Mouse (Mus musculus): ENCODE data around the gene Golga7b. TPM values are rescaled to one million over a fixed set of nuclear protein-coding genes. Genes with fewer than 3 reads are reported as not detected.

The Golga7b gene
- polyA plus RNA-seq, 1 experiment: 33.7 TPM

- DNase-seq (ENCODE audit: low read depth): no peak
- TF ChIP-seq CTCF (IDR thresholded peaks at IDR 0.05; ENCODE audit: borderline replicate concordance, extremely low read depth, insufficient read depth, insufficient read length): no peak
- no peak for TF ChIP-seq POLR2A (IDR thresholded peaks at IDR 0.05; ENCODE audit: borderline replicate concordance, extremely low read depth, insufficient read depth, insufficient read length, poor library complexity, severe bottlenecking)
These were observed 20.9 kb upstream of the Golga7b start for GRCm38 (mm10) chr19:42226451-42226850.

GRCm38 (mm10) chr19:42229499-42230287 is 17.7 kb upstream of the Golga7b start:
- DNase-seq (ENCODE audit: low read depth): peak; percentile 22
- TF ChIP-seq POLR2A (IDR thresholded peaks at IDR 0.05; ENCODE audit: borderline replicate concordance, extremely low read depth, insufficient read depth, insufficient read length, poor library complexity, severe bottlenecking): no peak
- no peak for TF ChIP-seq CTCF (IDR thresholded peaks at IDR 0.05; ENCODE audit: borderline replicate concordance, extremely low read depth, insufficient read depth, insufficient read length)

- TF ChIP-seq POLR2A (IDR thresholded peaks at IDR 0.05; ENCODE audit: borderline replicate concordance, extremely low read depth, insufficient read depth, insufficient read length, poor library complexity, severe bottlenecking): no peak
- TF ChIP-seq CTCF (IDR thresholded peaks at IDR 0.05; ENCODE audit: borderline replicate concordance, extremely low read depth, insufficient read depth, insufficient read length): no peak
These were observed 17.1 kb upstream of the Golga7b start for GRCm38 (mm10) chr19:42230288-42230568.

GRCm38 (mm10) chr19:42230986-42231385 is 16.4 kb upstream of the Golga7b start:
- no peak for DNase-seq (ENCODE audit: low read depth)
- TF ChIP-seq CTCF (IDR thresholded peaks at IDR 0.05; ENCODE audit: borderline replicate concordance, extremely low read depth, insufficient read depth, insufficient read length) (no peak), POLR2A (IDR thresholded peaks at IDR 0.05; ENCODE audit: borderline replicate concordance, extremely low read depth, insufficient read depth, insufficient read length, poor library complexity, severe bottlenecking) (no peak)

More at GRCm38 (mm10) chr19:42230288-42230568, 17.1 kb upstream of the Golga7b start:
- DNase-seq (ENCODE audit: low read depth): no peak

- peak; percentile 81 for DNase-seq (ENCODE audit: low read depth)
- TF ChIP-seq POLR2A (IDR thresholded peaks at IDR 0.05; ENCODE audit: borderline replicate concordance, extremely low read depth, insufficient read depth, insufficient read length, poor library complexity, severe bottlenecking) (no peak), CTCF (IDR thresholded peaks at IDR 0.05; ENCODE audit: borderline replicate concordance, extremely low read depth, insufficient read depth, insufficient read length) (no peak)
These were observed 9.6 kb upstream of the Golga7b start for GRCm38 (mm10) chr19:42237602-42238340.

GRCm38 (mm10) chr19:42238341-42238715 is 9.0 kb upstream of the Golga7b start:
- TF ChIP-seq POLR2A (IDR thresholded peaks at IDR 0.05; ENCODE audit: borderline replicate concordance, extremely low read depth, insufficient read depth, insufficient read length, poor library complexity, severe bottlenecking) (no peak), CTCF (IDR thresholded peaks at IDR 0.05; ENCODE audit: borderline replicate concordance, extremely low read depth, insufficient read depth, insufficient read length) (no peak)
- DNase-seq (ENCODE audit: low read depth): no peak

GRCm38 (mm10) chr19:42240881-42241280 is 6.5 kb upstream of the Golga7b start:
- TF ChIP-seq POLR2A (IDR thresholded peaks at IDR 0.05; ENCODE audit: borderline replicate concordance, extremely low read depth, insufficient read depth, insufficient read length, poor library complexity, severe bottlenecking) (no peak), CTCF (IDR thresholded peaks at IDR 0.05; ENCODE audit: borderline replicate concordance, extremely low read depth, insufficient read depth, insufficient read length) (no peak)
- DNase-seq (ENCODE audit: low read depth): no peak

GRCm38 (mm10) chr19:42243401-42243800 is 4.0 kb upstream of the Golga7b start:
- DNase-seq (ENCODE audit: low read depth): no peak

GRCm38 (mm10) chr19:42246626-42247025 is 748 bp upstream of the Golga7b start:
- no peak for DNase-seq (ENCODE audit: low read depth)

More at GRCm38 (mm10) chr19:42243401-42243800, 4.0 kb upstream of the Golga7b start:
- TF ChIP-seq CTCF (IDR thresholded peaks at IDR 0.05; ENCODE audit: borderline replicate concordance, extremely low read depth, insufficient read depth, insufficient read length): no peak
- no peak for TF ChIP-seq POLR2A (IDR thresholded peaks at IDR 0.05; ENCODE audit: borderline replicate concordance, extremely low read depth, insufficient read depth, insufficient read length, poor library complexity, severe bottlenecking)

GRCm38 (mm10) chr19:42249976-42250914 is 2.9 kb downstream of the Golga7b start:
- no peak for TF ChIP-seq CTCF (IDR thresholded peaks at IDR 0.05; ENCODE audit: borderline replicate concordance, extremely low read depth, insufficient read depth, insufficient read length)
- TF ChIP-seq POLR2A (IDR thresholded peaks at IDR 0.05; ENCODE audit: borderline replicate concordance, extremely low read depth, insufficient read depth, insufficient read length, poor library complexity, severe bottlenecking): no peak
- no peak for DNase-seq (ENCODE audit: low read depth)

More at GRCm38 (mm10) chr19:42246626-42247025, 748 bp upstream of the Golga7b start:
- TF ChIP-seq CTCF (IDR thresholded peaks at IDR 0.05; ENCODE audit: borderline replicate concordance, extremely low read depth, insufficient read depth, insufficient read length) (no peak), POLR2A (IDR thresholded peaks at IDR 0.05; ENCODE audit: borderline replicate concordance, extremely low read depth, insufficient read depth, insufficient read length, poor library complexity, severe bottlenecking) (no peak)

- DNase-seq (ENCODE audit: low read depth): peak; percentile 80
- TF ChIP-seq POLR2A (IDR thresholded peaks at IDR 0.05; ENCODE audit: borderline replicate concordance, extremely low read depth, insufficient read depth, insufficient read length, poor library complexity, severe bottlenecking): 0 out of 2 replicates have a peak, but pooled peaks have one; percentile 12
- TF ChIP-seq CTCF (IDR thresholded peaks at IDR 0.05; ENCODE audit: borderline replicate concordance, extremely low read depth, insufficient read depth, insufficient read length): no peak
These were observed 8.0 kb downstream of the Golga7b start for GRCm38 (mm10) chr19:42255438-42255783.

All from brain, embryonic 14.5 days (tissue).